In the genomic region with DNA sequence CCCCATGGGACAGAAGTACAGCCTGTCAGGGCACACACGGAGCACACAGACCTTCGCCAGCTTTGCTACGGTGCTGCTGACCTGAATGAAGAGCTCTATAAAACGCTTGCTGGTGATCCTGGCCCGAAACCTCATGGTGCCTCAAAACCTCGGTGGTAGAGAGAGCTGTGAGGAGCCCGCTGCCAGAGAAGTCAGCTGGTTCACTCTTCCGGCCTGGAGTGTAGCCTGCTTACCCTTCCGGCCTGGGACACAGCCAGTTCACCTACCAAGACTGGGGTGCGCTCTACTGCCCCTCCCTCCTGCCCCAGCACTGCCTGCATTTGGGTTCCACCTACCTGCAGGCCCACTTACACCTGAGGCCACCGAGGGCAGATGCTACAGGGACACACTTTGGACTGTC, we compare ENCODE assay signal across 18 mouse cellular contexts. TPM values are rescaled to one million over a fixed set of nuclear protein-coding genes. Genes with fewer than 3 reads are reported as not detected.
DNase-seq lines count a peak whose midpoint lies in the region; ATAC-seq and TF ChIP-seq lines count a peak whose summit lies in the region.
"Had no signal": no experiment of that assay in that cellular context is flagged by ENCODE, and none has a peak within 500 bp of the region (broad histone marks: within the 10 kb centered on the region; RNA-seq: fewer than 3 reads in every experiment).

Hus1b (minus strand) TSS at position 220 of the 400 bp plus-strand sequence.

- no peak within 1 kb of the TSS for H3K4me2 ChIP-seq in stomach, embryonic 15.5 days
- H3K4me2 ChIP-seq in stomach, postnatal 0 days (replicated peaks; ENCODE audit: low read depth), result no peak within 1 kb of the TSS
- H3K4me2 ChIP-seq in intestine, embryonic 16.5 days (ENCODE audit: low read depth, low read length), result no peak within 1 kb of the TSS
- H3K4me2 ChIP-seq: hindbrain, embryonic 14.5 days; midbrain, embryonic 12.5 days; neural tube, embryonic 12.5 days had no signal

- intact Hi-C loops in heart, adult 2 months (cut with DNase I), result no loop called here

- H3K9ac ChIP-seq in heart, adult 2 months (ENCODE audit: low read depth, low read length), result no peak within 1 kb of the TSS
- no peak within 1 kb of the TSS for H3K9ac ChIP-seq in stomach, embryonic 15.5 days
- no peak within 1 kb of the TSS for H3K9ac ChIP-seq in stomach, postnatal 0 days (ENCODE audit: low read length)
- H3K9ac ChIP-seq in intestine, embryonic 16.5 days (ENCODE audit: low read depth, low read length), result no peak within 1 kb of the TSS
- H3K9ac ChIP-seq: hindbrain, embryonic 14.5 days; liver, postnatal 0 days; midbrain, embryonic 12.5 days; neural tube, embryonic 12.5 days had no signal

- no peaks in the 10 kb centered on the region for H3K9me3 ChIP-seq in stomach, embryonic 15.5 days
- H3K9me3 ChIP-seq in stomach, postnatal 0 days (ENCODE audit: control insufficient read depth, low read length), result no peaks in the 10 kb centered on the region
- no peaks in the 10 kb centered on the region for H3K9me3 ChIP-seq in intestine, embryonic 16.5 days (ENCODE audit: control insufficient read depth, low read length)
- H3K9me3 ChIP-seq: embryonic facial prominence, embryonic 10.5 days; limb, embryonic 10.5 days; midbrain, embryonic 12.5 days; neural tube, embryonic 12.5 days had no signal

- no peak for TF ChIP-seq POLR2A in heart, adult 2 months (IDR thresholded peaks at IDR 0.05; ENCODE audit: insufficient read depth, low read depth, low read length)

- H3K27me3 ChIP-seq in heart, adult 2 months (ENCODE audit: control insufficient read depth, insufficient read depth, low read length), result no peaks in the 10 kb centered on the region
- no peaks in the 10 kb centered on the region for H3K27me3 ChIP-seq in stomach, embryonic 15.5 days (replicated peaks)
- H3K27me3 ChIP-seq in stomach, postnatal 0 days (ENCODE audit: control insufficient read depth, insufficient read depth, low read length), result no peaks in the 10 kb centered on the region
- no peaks in the 10 kb centered on the region for H3K27me3 ChIP-seq in intestine, embryonic 16.5 days (replicated peaks; ENCODE audit: control insufficient read depth, insufficient read depth, low read length)
- H3K27me3 ChIP-seq: midbrain, embryonic 12.5 days; neural tube, embryonic 12.5 days had no signal

- TF ChIP-seq CTCF in heart, adult 2 months (IDR thresholded peaks at IDR 0.05), result no peak
- TF ChIP-seq CTCF in stomach, postnatal 0 days (IDR thresholded peaks at IDR 0.05; ENCODE audit: low read depth), result no peak

- ATAC-seq in stomach, embryonic 15.5 days (ENCODE audit: insufficient read depth, low FRiP score, low read depth), result no peak
- no peak for ATAC-seq in stomach, postnatal 0 days (ENCODE audit: low FRiP score, low TSS enrichment)
- ATAC-seq in intestine, embryonic 16.5 days, result no peak

- 0 out of 2 replicates have a peak, but pooled peaks cover 2% of the 10 kb centered on the region for H3K79me2 ChIP-seq in heart, adult 2 months (replicated peaks; ENCODE audit: control insufficient read depth, insufficient read depth, low read length)

- no peak within 1 kb of the TSS for H3K4me3 ChIP-seq in heart, adult 2 months
- H3K4me3 ChIP-seq in stomach, embryonic 15.5 days (replicated peaks), result no peak within 1 kb of the TSS
- no peak within 1 kb of the TSS for H3K4me3 ChIP-seq in stomach, postnatal 0 days (ENCODE audit: low read depth, low read length)
- no peak within 1 kb of the TSS for H3K4me3 ChIP-seq in intestine, embryonic 16.5 days (ENCODE audit: low read length)
- H3K4me3 ChIP-seq: embryonic facial prominence, embryonic 10.5 days; left cerebral cortex, adult 2 months; limb, embryonic 10.5 days; midbrain, embryonic 12.5 days; neural tube, embryonic 12.5 days had no signal

- TF ChIP-seq EP300 in heart, adult 2 months (IDR thresholded peaks at IDR 0.05; ENCODE audit: insufficient read depth, low read depth, low read length), result no peak
- TF ChIP-seq EP300 in stomach, postnatal 0 days (optimal IDR thresholded peaks at IDR 0.05), result no peak

- peaks cover 1% of the 10 kb centered on the region; the same call in 1 of the 2 replicates for H3K4me1 ChIP-seq in heart, adult 2 months (ENCODE audit: control insufficient read depth, insufficient read depth, low read length)
- peaks cover 3% of the 10 kb centered on the region; the same call in 1 of the 2 replicates for H3K4me1 ChIP-seq in stomach, embryonic 15.5 days
- H3K4me1 ChIP-seq in stomach, postnatal 0 days (replicated peaks; ENCODE audit: control insufficient read depth, insufficient read depth), result peaks cover 4% of the 10 kb centered on the region; the same call in 1 of the 2 replicates
- H3K4me1 ChIP-seq in intestine, embryonic 16.5 days (ENCODE audit: control insufficient read depth, insufficient read depth, low read length), result no peaks in the 10 kb centered on the region
- H3K4me1 ChIP-seq: embryonic facial prominence, embryonic 10.5 days; limb, embryonic 10.5 days; midbrain, embryonic 12.5 days; neural tube, embryonic 12.5 days had no signal

- peak within 1 kb of the TSS; percentile 39 for H3K27ac ChIP-seq in heart, adult 2 months
- 0 out of 2 replicates have a peak within 1 kb of the TSS, but pooled peaks have one; percentile 21 for H3K27ac ChIP-seq in stomach, embryonic 15.5 days
- H3K27ac ChIP-seq in stomach, postnatal 0 days (replicated peaks), result no peak within 1 kb of the TSS
- H3K27ac ChIP-seq in intestine, embryonic 16.5 days (ENCODE audit: low read length), result no peak within 1 kb of the TSS
- H3K27ac ChIP-seq: embryonic facial prominence, embryonic 10.5 days; hindbrain, embryonic 14.5 days; left cerebral cortex, adult 2 months; limb, embryonic 10.5 days; midbrain, embryonic 12.5 days; neural tube, embryonic 12.5 days had no signal

- peaks cover 6% of the 10 kb centered on the region for H3K36me3 ChIP-seq in heart, adult 2 months (ENCODE audit: control insufficient read depth, insufficient read depth, low read length)
- H3K36me3 ChIP-seq in stomach, embryonic 15.5 days, result no peaks in the 10 kb centered on the region
- no peaks in the 10 kb centered on the region for H3K36me3 ChIP-seq in stomach, postnatal 0 days (ENCODE audit: control insufficient read depth, insufficient read depth, low read length)
- H3K36me3 ChIP-seq in intestine, embryonic 16.5 days (ENCODE audit: control insufficient read depth, insufficient read depth, low read length), result no peaks in the 10 kb centered on the region

- 90% methylated on average over 11 of the region's 11 CpGs for WGBS in heart, adult 2 months
- 86% methylated on average over 11 of the region's 11 CpGs for WGBS in stomach, embryonic 15.5 days
- 91% methylated on average over 11 of the region's 11 CpGs for whole genome bisulfite sequencing in stomach, postnatal 0 days
- WGBS in intestine, embryonic 16.5 days, result 89% methylated on average over 11 of the region's 11 CpGs

- no peak for DNase-seq in heart, adult 2 months
- DNase-seq in heart, adult 8-10 months (ENCODE audit: low spot score), result no peak
- no peak for DNase-seq in stomach, postnatal 0 days (ENCODE audit: low spot score)
- peak; percentile 80 for DNase-seq in R1 (ENCODE audit: low read depth, low spot score)
- peak; percentile 85 for DNase-seq in testis, postnatal 14 days (ENCODE audit: low spot score)
- DNase-seq: gastrocnemius, postnatal 10 days; kidney, adult 9 months; thymus, postnatal 36 days had no signal

RNA-seq across cellular contexts. Expression of gene Hus1b, which starts in this region (rescaled TPM):
- under 1 TPM in 1 of 2 experiments, not detected in 1; 0.42 TPM for total RNA-seq in heart, adult 2 months (2021)
- not detected in 2 replicates for polyA plus RNA-seq in heart, adult 2 months (2012; rRNA removed)
- under 1 TPM in 3 of 4 experiments, not detected in 1; 0.28 to 0.55 (median 0.35) TPM for total RNA-seq in heart, adult 8-10 months (2022)
- polyA plus RNA-seq in stomach, embryonic 15.5 days (2015; fragmentation: Nextera tagmentation; extraction: Ambion mirVana), result 0.10 TPM in 1 of 2 replicates, not detected in the other
- polyA plus RNA-seq in stomach, postnatal 0 days (2015; fragmentation: Nextera tagmentation; extraction: Ambion mirVana), result not detected in 2 replicates
- polyA plus RNA-seq in intestine, embryonic 16.5 days (2015; fragmentation: Nextera tagmentation; extraction: Ambion mirVana), result 0.11 TPM in 1 of 2 replicates, not detected in the other
- polyA plus RNA-seq: forebrain, embryonic 11.5 days; hindbrain, embryonic 14.5 days; limb, embryonic 10.5 days; liver, postnatal 0 days; neural tube, embryonic 12.5 days had no signal

Comparison
In these comparisons a context has a peak if more than half of its experiments do, and no peak if none do; other contexts are left out.
1. H3K27ac ChIP-seq: peak in heart, adult 2 months (single experiment) and stomach, embryonic 15.5 days (single experiment); none in stomach, postnatal 0 days (single experiment) and intestine, embryonic 16.5 days (single experiment).
2. DNase-seq: peak in R1 (single experiment) and testis, postnatal 14 days (single experiment); none in heart, adult 2 months (0 of 2), heart, adult 8-10 months (single experiment) and stomach, postnatal 0 days (single experiment).